Mouse (Mus musculus) skeletal muscle tissue, adult 2 months (tissue): ENCODE measurements at regions not wholly inside any gene's neighbourhood (a gene's known extent, or its start where the extent isn't known, plus 50 kb on each side); places are given as distances from the start of the nearest gene placed in this dataset.

Experiments used
- DNase-seq: peaks from one replicate; pipeline ENCODE4 v3.0.0-alpha.2; 2012; ENCODE audit warnings: low read depth, low spot score

DNA sequence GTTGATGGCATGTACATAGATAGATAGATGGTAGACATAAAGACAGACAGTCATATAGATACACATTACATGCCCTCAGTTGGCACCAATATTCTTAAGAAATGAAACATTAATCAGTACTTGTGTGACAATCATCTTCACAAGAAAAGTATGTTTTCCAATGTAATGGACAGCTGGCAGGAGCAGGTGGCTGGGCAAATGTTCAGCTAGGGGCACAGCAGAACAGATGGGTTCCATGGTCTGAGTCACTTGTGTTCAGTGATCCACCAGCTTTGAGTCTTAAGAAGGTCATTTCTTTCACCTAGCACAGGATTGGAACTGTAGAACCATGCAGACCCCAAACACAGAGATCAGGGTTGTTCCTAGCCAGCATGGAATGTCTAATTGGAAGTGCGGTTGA, 2631.2 kb upstream of the 5930422O12Rik start:
- no peak for DNase-seq

DNA sequence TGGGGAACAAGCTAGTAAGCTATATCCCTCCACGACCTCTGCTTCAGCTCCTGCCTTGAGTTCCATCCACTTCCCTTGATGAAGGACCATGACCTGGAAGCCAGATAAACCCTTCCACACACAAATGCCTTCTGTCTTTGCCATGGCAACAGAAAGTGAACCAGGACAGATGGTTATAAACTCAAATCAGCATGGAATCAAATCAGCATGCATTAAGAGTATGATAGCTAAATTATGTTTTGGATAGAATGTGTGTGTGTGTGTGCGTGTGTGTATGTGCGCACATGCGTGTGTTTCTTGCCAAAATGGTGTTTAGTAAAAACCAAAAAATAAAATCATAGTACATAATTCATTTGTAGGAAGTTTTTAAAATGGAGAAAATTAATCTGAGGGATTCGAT, 2611.5 kb upstream of the 5930422O12Rik start:
- no peak for DNase-seq

DNA sequence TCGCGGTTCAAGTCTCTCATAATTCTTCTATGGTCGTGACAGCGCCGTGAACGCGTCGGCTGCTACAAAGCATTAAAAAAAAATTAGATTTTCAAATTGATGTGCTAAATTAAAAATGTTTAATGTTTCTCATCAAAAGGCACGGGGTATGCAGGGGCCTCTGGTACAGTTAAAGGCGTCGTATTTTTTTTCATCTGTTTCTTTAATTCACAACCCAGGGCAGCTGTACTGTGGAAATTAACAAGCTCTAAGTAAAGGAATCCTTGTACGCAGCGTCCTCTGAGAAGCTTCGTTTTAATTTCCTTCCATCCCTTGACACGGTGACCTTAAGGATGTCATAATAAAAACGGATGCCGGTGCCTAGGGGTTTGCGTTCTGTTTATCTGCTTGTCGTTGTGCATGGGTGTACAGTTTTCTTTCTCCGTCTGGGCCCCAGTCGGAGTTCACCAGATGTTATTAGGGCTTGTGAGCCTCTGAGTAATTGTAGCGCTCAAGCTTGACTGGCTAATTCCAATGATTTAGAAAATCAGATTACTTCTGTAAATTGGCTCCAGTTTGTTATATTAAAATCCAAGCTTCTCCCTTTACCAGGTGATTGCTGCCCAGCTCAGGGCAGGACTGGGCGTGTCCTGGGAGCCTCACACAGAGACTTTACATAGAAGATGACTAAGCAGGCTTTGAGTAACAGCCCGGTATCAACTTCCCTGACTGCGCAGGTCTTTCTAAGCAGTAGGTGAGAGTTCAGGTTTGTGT, 2605.5 kb upstream of the 5930422O12Rik start:
- no peak for DNase-seq

DNA sequence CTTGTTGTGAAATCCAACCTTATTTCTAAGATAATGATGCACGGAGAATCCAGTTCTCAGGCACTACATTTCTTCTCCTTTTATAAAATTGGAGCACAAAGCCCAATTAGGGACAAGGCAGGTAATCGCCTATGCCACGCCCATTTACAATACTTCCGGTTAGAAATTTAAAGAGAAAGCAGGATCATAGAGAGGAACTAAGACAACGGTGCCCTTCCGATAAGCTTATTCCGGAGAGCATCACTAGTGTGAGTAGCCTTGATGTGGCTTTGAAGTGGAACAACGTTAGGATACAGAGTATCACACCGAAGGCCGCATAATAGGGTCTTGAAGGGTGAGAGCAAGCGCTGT, 2604.9 kb upstream of the 5930422O12Rik start:
- DNase-seq, result no peak

DNA sequence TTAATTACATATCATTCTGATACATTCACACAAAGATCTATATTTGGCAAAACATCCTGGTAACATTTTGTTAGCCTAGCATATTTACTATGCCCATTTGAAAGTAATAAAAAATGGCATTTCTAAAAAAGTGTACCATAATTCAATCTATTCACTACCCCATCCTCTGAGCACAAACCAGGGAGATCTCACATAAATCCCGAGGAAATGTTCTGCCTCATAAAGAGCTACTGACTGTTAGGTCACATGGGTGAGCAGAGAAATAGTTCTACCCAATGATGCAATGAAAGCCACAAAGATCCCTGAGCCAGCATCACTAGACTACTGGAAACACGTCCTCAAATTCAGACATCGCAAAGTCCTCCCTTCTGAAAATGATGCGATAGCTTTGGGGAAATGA, 2602.5 kb upstream of the 5930422O12Rik start:
- no peak for DNase-seq

DNA sequence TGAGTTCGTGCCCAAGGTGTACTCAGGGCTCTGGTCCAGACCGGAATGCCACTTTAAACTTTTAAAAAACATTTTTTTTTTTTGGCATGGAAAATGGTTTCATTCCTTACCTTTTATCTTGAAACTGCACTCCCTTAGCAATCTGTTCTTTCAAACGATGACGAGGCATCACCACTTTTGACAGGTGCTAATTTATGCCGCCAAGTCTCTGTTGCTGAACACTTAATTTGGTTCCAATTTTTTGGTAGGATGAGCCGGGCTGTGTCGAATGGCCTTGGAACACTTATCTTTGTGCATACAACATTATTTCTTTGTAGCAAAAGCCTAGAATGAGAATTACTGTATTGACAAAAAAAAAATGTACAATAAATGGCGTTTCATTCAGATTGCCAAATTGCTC, 2590.5 kb upstream of the 5930422O12Rik start:
- no peak for DNase-seq

DNA sequence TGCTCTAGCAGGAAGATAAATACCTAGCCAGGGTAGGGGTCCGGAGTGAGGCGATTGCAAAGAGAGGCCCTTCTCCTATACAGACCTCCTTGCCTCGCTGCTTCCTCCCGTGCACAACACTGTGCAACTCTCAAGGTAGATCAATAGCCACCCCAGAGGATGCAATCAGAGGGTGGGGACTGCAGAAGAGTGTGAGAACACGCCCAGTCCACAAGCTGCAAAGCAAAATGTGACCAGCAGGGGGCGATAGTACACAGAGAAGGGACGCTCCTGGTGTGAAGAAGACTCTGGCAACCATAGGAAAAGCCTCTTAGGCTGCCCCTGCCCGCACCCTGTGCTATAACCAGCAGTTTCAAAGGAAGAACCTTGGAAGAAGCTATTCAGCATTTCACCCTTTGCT, 2588.4 kb upstream of the 5930422O12Rik start:
- DNase-seq, result peak; percentile 25

DNA sequence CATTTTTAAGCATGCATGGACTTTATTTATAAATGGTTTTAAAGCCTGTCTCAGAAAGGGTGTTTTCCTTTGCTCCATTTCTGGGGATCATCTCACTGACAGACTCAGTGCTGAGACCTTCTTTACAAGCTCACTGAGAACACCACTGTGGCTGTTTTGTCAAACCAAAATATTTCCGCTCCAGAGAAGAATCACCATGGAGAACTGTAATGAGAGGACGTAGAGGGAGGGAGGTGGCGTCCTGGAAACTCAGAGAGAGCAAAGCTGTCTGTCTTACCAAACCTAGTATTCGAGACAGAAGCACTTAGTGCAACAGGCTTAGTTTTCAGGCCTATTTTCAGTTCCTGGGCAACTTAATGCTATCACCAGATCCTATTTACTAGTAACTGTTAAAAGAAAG, 2565.5 kb upstream of the 5930422O12Rik start:
- DNase-seq, result no peak

DNA sequence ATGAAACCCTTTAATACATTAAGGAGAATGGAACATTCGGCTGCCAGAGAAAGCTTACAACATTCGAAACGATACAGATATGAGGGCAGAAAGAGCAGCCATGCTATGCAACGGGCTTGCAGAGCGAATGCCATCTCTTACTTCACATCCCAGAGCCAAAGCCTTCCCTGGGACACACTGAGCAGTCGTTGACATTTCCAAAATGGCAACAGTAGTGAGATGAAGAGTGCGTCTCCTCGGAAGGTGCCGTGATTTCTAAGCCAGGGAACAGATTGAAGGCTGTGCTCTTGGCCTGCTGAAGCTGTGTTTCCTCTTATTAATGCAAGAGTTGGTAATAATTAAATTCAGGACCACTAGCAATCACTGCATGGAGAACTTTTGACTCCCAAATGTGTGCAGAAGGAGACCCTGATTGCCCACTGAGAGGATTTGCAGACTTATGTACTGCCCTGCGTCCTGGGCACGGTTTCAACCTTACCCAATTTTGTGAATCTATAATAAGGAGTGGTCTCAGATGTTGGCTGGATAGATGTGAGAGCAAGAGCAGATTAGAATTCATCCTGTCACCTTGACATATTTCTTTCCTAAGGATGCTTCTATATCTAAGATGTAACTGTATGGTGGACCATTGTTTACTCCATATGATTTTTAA, 2522.3 kb upstream of the 5930422O12Rik start:
- DNase-seq, result no peak

DNA sequence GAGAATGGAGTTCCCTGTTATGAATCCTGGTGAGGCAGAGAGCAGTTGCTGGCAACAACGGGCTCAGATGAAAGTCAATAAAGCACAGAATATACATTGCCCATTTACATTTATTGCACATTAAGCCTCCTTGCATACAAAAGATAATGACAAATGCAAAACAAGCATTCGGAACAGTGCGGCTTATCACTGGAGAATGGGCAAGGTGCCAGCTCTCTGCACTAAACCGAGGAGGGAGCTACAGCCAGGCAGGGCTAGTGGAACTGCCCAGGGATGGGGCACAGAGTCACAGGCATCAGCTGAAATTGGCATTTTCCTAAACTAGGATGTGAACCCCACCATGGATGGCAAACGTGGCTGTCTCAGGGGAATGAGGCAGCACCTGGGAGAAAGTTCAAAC, 2514.8 kb upstream of the 5930422O12Rik start:
- no peak for DNase-seq

DNA sequence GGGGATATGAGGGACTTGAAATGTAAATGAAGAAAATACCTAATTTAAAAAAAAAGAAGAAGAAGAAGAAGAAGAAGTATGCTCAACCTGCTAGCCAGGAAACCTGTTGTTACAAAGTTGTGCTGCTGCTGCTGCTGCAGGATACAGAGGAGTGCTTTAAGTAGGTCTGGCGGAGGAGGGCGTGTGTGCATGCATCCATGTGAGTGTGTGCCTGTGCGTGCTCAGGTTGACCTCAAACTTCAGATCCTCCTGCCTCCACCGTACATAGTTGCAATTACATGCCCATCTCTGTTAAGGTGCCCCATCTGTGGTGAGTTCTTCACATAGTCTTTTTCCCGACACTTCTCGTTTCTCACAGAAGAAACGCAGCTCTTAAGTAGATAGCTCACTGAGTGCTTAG, 2513.4 kb upstream of the 5930422O12Rik start:
- DNase-seq, result no peak

DNA sequence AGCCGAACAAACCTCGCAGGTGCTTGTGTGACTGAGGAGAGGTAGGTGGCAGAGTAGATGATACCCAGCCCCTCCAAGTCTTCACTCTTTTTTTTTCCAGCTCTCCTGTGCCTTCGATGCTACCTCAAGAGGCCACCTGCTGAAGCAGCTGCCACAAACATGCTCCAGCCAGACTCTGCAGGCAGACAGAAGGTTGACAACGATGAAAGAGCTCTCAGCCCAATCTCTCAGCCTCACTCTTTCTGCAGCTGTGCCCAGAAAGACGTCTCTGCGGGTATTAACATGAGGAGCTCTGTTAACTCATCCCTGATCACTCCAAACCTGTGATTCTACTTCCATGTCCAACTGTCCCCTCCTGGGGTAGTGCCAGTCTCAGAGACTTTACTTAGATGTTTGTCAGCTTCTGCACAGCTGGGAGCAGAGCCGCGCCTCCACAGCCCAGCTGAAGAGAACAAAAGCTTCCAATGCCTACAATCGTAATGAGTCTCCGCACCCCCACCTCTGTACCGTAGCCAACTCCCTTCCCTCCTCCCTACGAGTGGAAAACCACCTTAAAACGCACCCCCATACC, 2512.8 kb upstream of the 5930422O12Rik start:
- DNase-seq, result no peak

DNA sequence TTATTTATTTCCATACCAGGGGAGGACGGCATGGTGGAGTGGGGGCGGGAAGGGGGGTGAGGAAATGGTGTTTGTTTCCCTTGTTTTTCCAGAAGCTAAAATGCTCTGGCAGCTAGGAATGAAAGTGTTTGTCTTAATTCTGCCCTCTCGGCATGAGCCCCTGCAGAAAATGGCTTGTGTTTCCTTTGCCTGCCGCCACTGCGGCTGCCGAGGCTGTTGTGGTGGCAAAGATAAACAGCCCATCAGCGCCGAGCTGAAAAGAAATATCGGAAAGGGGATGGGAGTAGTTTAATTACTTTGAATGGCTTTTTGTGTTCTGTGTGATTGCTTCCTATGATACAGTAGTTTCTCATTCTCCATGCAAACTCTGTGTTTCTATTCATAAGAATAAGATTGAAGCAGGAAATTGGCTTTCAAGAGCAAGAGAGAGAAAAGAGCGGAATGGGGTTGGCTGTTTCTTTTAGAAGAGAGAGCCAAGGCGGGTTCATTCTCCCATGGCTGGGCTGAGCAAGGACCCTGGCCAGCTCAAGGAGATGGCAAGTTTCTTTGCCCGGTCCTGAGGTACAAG, 2512.2 kb upstream of the 5930422O12Rik start:
- no peak for DNase-seq

DNA sequence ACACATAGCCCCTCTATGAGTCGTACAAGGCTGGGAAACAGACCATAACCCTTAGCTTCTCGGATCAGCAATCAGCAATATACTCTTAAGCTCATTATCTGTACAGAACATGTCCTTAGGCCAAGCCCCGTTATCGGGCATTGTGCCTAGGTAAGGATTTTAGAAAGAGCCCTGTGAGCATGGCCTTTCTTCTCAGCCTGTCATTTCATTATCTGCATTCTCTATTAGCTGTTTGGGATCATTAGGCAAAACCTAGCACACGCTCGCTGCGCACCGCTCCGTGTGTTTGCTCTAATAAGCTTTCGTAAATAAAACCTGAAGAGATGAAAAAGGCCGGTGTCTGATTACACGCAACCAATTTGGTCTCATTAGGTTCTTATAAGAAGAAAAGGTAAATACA, 2507.1 kb upstream of the 5930422O12Rik start:
- no peak for DNase-seq

DNA sequence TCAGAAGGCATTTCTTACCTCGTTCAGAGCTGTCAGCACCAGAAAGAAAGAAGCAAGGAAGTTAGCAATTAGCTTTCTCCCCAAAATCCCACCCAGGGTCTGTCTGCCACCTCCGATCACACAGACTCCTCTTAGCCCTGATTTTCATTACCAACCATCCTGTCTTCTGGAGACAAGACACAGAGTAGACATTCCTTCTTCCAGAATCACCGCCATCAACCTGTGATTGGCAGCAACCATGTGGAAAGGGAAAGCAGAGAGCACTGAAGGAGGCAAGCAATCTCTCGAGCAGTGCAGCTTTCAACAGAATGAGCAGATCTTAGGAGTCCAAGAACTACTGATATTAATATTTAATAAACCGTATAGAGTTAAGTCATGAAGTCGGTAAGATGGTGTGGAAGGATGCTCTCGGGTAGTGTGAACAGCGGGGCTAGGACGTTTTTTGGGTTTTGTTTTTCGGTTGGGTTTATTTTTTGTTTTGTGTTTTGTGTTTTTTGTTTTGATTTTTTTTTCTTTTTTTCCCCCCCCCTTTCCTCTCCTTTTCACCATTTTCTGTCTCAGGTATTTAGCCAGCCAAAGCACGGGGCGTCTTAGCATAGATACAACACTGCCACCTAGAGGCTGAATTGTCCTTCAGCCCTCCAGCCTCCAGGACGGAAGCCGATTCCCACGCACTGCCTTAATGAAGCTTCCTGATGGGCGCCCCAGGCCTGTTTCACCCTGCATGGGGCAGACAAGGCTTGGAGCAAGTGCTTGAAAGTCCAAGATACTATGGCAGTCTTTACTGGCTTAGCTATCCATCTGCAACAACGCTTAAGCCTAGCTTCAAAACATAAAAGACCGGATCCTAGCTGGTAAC, 2505.0 kb upstream of the 5930422O12Rik start:
- DNase-seq, result peak; percentile 25

DNA sequence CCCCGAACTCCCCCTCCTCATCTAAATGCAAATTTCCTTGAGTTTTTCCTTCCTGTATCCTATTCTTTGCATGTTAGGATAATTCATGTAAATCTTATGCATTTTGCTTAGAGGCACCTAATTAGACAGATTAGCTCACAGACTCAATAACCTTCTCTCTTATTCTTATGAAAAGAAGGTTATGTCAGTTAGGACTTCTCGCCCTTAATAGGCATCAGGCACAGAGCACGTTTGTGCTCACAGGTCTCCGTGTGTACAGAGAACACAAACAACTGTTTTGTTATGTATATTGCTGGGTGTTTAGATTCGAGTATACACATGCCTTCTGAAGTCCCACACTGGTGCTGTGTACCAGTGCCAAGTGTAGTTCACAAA, 2504.4 kb upstream of the 5930422O12Rik start:
- DNase-seq, result no peak

DNA sequence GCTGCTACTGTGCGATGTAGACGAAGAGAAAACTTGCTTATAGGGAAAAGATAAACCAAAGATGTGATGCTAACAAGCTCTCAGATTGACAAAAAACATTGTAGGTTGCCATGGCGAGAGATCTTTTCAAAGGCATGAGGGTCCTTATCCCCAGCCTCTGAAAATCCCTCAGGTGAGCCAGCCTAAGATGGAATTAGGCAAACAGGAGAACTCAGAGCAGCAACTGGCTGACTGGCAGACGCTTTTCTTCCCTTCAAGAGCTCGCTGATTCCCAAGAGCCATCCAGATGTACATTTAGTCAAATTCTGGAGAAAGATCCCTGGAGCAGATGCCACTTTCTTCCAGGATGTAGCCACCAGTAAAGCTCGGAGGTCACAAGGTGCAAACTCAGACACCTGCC, 2503.9 kb upstream of the 5930422O12Rik start:
- no peak for DNase-seq

DNA sequence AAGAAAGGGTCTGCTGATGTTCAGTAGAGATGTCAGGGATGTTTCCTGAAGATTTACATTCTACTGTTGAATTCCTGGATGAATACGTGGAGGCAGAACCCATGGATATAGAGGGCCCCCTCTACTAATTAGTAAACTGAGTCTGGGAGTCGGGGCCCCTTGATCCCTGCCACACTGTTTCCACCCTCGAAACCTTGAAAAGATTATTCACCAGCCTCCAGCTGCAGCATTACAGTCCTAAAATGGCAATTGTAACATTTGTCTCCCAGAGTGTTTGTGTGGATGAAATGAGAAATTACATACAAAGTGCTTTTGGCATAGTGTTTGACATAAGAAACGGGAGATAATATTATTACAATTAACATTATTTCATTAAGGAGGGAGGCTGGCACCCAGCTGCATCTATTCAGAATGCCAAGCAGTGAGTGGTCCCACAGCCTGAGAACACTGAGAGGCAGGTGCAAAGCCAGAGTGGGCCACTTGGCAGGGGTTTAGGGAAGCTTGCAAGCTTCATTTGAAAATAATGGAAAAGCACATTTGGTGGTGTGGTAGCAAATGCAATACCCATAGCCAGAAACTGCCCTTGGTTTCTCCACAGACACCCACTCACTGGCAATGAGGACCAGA, 2490.9 kb upstream of the 5930422O12Rik start:
- no peak for DNase-seq

DNA sequence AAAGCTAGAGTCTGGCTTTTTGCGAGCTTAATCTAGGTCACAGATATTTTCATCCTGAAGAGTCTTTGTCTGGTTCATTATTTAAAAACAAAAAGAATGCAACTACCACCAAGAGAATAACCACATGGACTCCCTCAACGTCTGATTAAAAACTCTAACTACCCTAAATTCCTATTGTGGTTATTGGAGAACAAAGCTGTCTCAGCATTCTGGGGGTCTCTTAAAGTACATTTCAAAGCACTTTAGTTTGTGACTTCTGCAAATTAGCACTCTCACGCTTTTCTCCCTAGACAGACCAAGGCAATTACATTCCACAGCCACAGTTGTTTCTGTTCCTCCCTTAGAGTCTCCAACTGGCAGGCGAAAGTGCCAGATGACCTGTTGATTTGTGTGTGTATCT, 2487.6 kb upstream of the 5930422O12Rik start:
- no peak for DNase-seq

DNA sequence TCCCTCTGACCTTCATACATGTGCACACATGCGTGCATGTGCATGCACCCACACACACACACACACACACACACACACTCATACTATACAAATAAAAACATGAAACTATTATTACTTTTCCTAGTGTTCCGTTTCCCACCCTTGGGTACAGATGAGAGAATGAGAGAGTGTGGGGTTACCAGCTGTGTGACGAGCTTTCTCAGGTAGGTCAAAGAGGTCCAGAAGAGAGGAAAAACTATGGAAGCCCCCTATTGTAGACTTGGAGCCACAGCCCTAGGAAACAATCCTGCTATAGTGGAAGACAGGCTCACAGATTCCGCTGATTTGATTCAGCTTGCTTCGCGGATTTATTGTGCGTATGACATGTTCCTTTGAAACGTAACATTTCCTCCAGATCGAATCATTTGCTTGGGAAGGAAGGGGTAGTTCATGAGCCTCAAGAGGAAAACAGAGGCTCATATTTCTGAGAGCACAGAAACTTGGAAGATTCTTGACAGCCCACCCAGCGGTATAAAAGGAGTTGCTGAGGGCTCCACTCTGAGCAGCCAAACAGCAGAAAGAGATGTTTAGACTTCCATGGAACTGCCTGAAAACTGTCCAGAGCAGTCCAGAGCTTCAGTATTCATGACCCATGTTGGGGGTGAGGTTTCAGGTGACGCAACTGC, 2486.9 kb upstream of the 5930422O12Rik start:
- no peak for DNase-seq
